Mouse (Mus musculus) hindbrain, embryonic 14.5 days (tissue): Measurements from ENCODE around the gene Bnc2. TPM values are rescaled to one million over a fixed set of nuclear protein-coding genes. Genes with fewer than 3 reads are reported as not detected.

ENCODE experiments used
- ATAC-seq: fragments of 200-750 bp; cut with Nextera tagmentation; 2 replicates; pipeline ENCODE4 v1.8.0; 2017; ENCODE audit warnings: moderate number of reproducible peaks, mild to moderate bottlenecking, moderate TSS enrichment, moderate library complexity; ENCODE audit not compliant: low FRiP score
- DNase-seq: peaks from one replicate; pipeline ENCODE4 v3.0.0-alpha.2; 2015; ENCODE audit warnings: low spot score
- H3K27ac ChIP-seq: fragments of 300-500 bp; sonication (generic); 2 replicates; pipeline ENCODE4 v1.5.1; 2014; ENCODE audit warnings: mild to moderate bottlenecking, moderate library complexity
- H3K27me3 ChIP-seq: fragments of 300-500 bp; sonication (generic); 2 replicates; pipeline ENCODE4 v1.6.1; 2014; ENCODE audit warnings: mild to moderate bottlenecking, low read length, mixed read lengths; ENCODE audit not compliant: control insufficient read depth, insufficient read depth
- H3K36me3 ChIP-seq: fragments of 300-500 bp; sonication (generic); replicated peaks from 2 replicates; pipeline ENCODE4 v1.6.1; 2014; ENCODE audit not compliant: control insufficient read depth, insufficient read depth
- H3K4me1 ChIP-seq: fragments of 300-500 bp; sonication (generic); replicated peaks from 2 replicates; pipeline ENCODE4 v1.6.1; 2014; ENCODE audit warnings: antibody characterized with exemption, low read length, mixed read lengths; ENCODE audit not compliant: control insufficient read depth, insufficient read depth
- H3K4me2 ChIP-seq: fragments of 300-500 bp; sonication (generic); replicated peaks from 2 replicates; pipeline ENCODE4 v1.6.1; 2014; ENCODE audit warnings: mild to moderate bottlenecking, moderate library complexity
- H3K4me3 ChIP-seq: fragments of 300-500 bp; sonication (generic); replicated peaks from 2 replicates; pipeline ENCODE4 v1.5.1; 2014; ENCODE audit warnings: mild to moderate bottlenecking, low read length
- H3K9ac ChIP-seq: fragments of 300-500 bp; sonication (generic); 2 replicates; pipeline ENCODE4 v1.6.1; 2014
- H3K9me3 ChIP-seq: fragments of 300-500 bp; sonication (generic); 2 replicates; pipeline ENCODE4 v1.6.1; 2016; ENCODE audit warnings: low read length; ENCODE audit not compliant: control insufficient read depth
- WGBS: fragments of 180-500 bp; shearing (Covaris S2); extraction: QIAGEN DNeasy Blood & Tissue Kit; methylation state at CpG from one replicate; pipeline ENCODE4 v1.1.7; 2014; 5-methylcytosine and 5-hydroxymethylcytosine counted together
- polyA plus RNA-seq: library from polyadenylated mRNA; unstranded; fragments of >200 nt; fragmentation: Nextera tagmentation; extraction: Ambion mirVana; gene quantifications from 2 replicates; pipeline ENCODE4 v1.2.1, GENCODE M21; 2014

Bnc2 gene
- polyA plus RNA-seq, 1 experiment from 2014 or later = 12.0 TPM

DNA sequence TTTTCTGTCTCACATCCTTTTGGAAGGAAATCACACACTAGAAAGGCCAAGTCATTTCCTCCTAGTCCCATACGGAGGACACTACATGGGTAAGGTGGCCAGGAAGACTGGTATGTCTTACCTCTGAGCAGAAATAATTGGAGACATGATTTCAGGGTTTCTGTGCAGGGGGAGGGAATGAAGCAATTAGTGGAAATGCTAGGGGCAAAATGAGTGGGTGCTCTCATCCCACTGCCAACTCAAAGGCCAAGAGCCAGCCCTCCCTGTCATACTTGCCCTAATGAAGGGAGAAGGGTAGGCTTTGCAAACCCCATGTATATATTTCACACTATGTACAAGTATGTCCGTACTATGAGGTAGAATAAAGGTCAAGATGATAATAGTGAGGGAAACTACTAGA lies 263.6 kb downstream of the Bnc2 start:
- H3K9me3 ChIP-seq = no peaks in the 10 kb centered on the region
- no peaks in the 10 kb centered on the region for H3K27me3 ChIP-seq
- H3K4me3 ChIP-seq = no peak overlapping the region
- H3K27ac ChIP-seq = no peak overlapping the region
- 85% methylated on average over 2 of the region's 2 CpGs for WGBS
- ATAC-seq (no peak), DNase-seq (no peak)
- no peak overlapping the region for H3K9ac ChIP-seq
- H3K36me3 ChIP-seq = no peaks in the 10 kb centered on the region
- H3K4me1 ChIP-seq = no peaks in the 10 kb centered on the region
- no peak overlapping the region for H3K4me2 ChIP-seq

DNA sequence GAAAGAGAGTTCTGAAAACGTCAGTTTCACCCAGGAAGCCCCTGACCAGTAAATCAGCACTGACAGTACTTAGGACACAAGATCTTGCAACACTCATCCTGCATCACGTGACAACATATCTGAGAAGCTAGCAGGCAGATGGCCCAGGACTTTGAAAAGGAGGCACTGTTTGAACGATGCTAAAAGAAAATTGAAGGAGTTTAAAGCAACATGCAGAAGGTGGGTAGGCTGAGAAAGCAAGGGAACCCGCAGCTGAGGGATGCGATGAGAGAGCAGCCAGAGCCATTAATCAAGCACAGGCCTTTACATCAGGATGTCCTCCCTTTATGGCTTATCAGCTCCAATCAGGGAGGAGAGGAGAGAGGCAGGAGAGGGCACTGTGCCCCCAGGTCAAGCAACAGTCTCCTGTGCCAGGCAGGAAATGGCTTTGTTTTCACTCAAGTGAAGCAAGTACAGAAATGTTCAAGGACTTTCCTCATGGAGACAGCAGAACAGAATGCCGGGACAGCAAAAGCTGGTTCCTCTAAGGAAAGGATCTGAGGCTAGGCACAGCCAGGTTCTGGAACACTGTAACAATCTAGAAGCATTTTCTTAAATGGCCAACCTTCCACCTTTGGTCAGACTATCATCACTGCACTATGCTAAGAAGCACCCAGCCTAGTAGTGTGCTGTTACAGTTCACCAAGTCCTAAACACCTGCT lies 267.6 kb downstream of the Bnc2 start:
- no peak for ATAC-seq
- Histone ChIP-seq H3K27ac (no peak overlapping the region), H3K9ac (no peak overlapping the region), H3K4me1 (no peaks in the 10 kb centered on the region), H3K4me3 (no peak overlapping the region), H3K27me3 (no peaks in the 10 kb centered on the region), H3K36me3 (no peaks in the 10 kb centered on the region), H3K9me3 (no peaks in the 10 kb centered on the region), H3K4me2 (no peak overlapping the region)
- 57% methylated on average over 6 of the region's 6 CpGs for WGBS
- DNase-seq = no peak

- H3K9ac ChIP-seq = no peak overlapping the region
- no peak for DNase-seq
- no peaks in the 10 kb centered on the region for H3K27me3 ChIP-seq
- no peak for ATAC-seq
- H3K4me3 ChIP-seq = no peak overlapping the region
- no peaks in the 10 kb centered on the region for H3K36me3 ChIP-seq
- H3K4me1 ChIP-seq = 0 out of 2 replicates have a peak, but pooled peaks cover 8% of the 10 kb centered on the region
- H3K9me3 ChIP-seq = no peaks in the 10 kb centered on the region
- no peak overlapping the region for H3K4me2 ChIP-seq
- H3K27ac ChIP-seq = no peak overlapping the region
- WGBS = 61% methylated on average over 9 of the region's 9 CpGs
Observed at GRCm38 (mm10) chr4:84403356-84404145, 271.5 kb downstream of the Bnc2 start.

- Histone ChIP-seq H3K27me3 (no peaks in the 10 kb centered on the region), H3K27ac (no peak overlapping the region), H3K36me3 (no peaks in the 10 kb centered on the region), H3K4me3 (no peak overlapping the region), H3K9me3 (no peaks in the 10 kb centered on the region), H3K4me1 (0 out of 2 replicates have a peak, but pooled peaks cover 3% of the 10 kb centered on the region), H3K9ac (no peak overlapping the region), H3K4me2 (no peak overlapping the region)
- 88% methylated on average over 5 of the region's 5 CpGs for WGBS
- ATAC-seq = no peak
- DNase-seq = no peak
Observed at GRCm38 (mm10) chr4:84388991-84389390, 286.1 kb downstream of the Bnc2 start.

GRCm38 (mm10) chr4:84385156-84385555 lies 289.9 kb downstream of the Bnc2 start:
- H3K27ac ChIP-seq = no peak overlapping the region
- H3K4me2 ChIP-seq = no peak overlapping the region
- no peak overlapping the region for H3K9ac ChIP-seq
- H3K4me1 ChIP-seq = no peaks in the 10 kb centered on the region
- no peaks in the 10 kb centered on the region for H3K36me3 ChIP-seq
- H3K9me3 ChIP-seq = no peaks in the 10 kb centered on the region
- no peaks in the 10 kb centered on the region for H3K27me3 ChIP-seq
- WGBS = 93% methylated on average over 1 of the region's 1 CpGs
- no peak for ATAC-seq
- H3K4me3 ChIP-seq = no peak overlapping the region
- no peak for DNase-seq

DNA sequence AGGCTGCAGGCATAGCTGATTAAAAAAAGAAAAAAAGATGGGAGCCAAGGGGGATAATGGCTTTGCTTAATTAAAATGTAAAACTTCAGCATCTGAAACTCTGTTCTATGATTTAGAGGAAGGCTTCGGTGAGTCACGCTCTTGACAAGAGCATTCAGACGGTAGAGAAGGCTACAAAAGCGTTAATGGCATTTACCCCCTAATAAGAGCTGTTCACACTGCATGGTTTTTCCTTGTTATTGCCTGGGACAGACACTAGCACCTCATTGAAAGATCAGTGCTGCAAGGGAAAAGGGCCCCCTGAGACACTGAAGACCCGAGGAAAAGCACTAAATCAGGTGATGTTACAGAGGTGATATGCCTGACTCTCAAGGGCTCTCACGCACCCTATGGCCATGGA lies 295.8 kb downstream of the Bnc2 start:
- Histone ChIP-seq H3K9me3 (no peaks in the 10 kb centered on the region), H3K4me1 (peaks cover 12% of the 10 kb centered on the region; the same call in 1 of the 2 replicates), H3K36me3 (no peaks in the 10 kb centered on the region), H3K4me2 (no peak overlapping the region), H3K4me3 (no peak overlapping the region), H3K27me3 (no peaks in the 10 kb centered on the region), H3K9ac (no peak overlapping the region), H3K27ac (no peak overlapping the region)
- WGBS = 51% methylated on average over 6 of the region's 6 CpGs
- no peak for DNase-seq
- no peak for ATAC-seq

DNA sequence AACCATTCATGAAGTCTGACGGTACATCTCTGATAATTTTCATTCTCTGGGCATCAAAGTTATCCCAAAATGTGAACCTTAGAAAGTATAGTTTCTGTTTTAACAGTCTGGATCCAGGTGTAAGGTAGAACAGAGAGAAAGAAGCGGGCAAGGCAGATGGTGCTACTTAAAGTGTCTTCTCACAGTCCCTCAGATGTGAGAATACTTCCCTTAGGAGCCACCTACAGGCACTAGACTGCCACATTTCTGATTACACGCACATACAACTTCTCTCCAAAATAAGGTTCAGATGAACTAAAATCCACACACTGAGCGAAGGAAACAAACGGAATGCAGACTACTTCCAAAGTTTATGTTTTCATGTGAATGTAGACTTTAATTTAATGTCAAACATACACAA lies 297.6 kb downstream of the Bnc2 start:
- no peak for DNase-seq
- 91% methylated on average over 5 of the region's 5 CpGs for WGBS
- no peak for ATAC-seq
- Histone ChIP-seq H3K4me1 (peaks cover 12% of the 10 kb centered on the region; the same call in 1 of the 2 replicates), H3K4me2 (no peak overlapping the region), H3K4me3 (no peak overlapping the region), H3K9me3 (no peaks in the 10 kb centered on the region), H3K27ac (no peak overlapping the region), H3K36me3 (no peaks in the 10 kb centered on the region), H3K9ac (no peak overlapping the region), H3K27me3 (no peaks in the 10 kb centered on the region)

DNA sequence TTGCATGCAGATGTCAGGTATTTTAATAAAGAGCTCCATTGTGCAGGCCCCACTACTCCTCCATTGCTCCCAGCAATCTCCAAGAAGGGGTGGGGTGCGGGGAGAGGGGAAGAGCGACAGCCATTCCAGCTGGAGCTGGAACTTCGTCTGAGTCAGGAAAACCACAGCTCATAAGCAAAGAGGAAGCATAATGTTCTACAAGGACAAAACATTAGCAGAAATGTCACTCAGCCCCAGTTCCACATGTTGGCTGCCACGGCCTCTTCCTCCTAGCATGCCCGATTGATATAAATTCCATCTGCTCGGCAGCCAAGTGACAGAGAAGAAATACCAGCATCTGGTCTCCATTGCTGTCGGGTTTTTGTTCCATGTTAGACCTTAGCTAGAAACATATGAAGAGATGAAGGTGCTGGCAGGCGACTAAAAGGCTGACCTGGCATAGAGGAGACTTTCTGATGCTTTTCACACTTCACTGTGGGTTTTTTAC lies 312.7 kb downstream of the Bnc2 start:
- no peak overlapping the region for H3K9ac ChIP-seq
- DNase-seq (no peak), ATAC-seq (no peak)
- H3K27me3 ChIP-seq = no peaks in the 10 kb centered on the region
- H3K36me3 ChIP-seq = no peaks in the 10 kb centered on the region
- H3K27ac ChIP-seq = no peak overlapping the region
- no peaks in the 10 kb centered on the region for H3K9me3 ChIP-seq
- H3K4me1 ChIP-seq = no peaks in the 10 kb centered on the region
- H3K4me2 ChIP-seq = no peak overlapping the region
- 52% methylated on average over 8 of the region's 8 CpGs for WGBS
- H3K4me3 ChIP-seq = no peak overlapping the region

DNA sequence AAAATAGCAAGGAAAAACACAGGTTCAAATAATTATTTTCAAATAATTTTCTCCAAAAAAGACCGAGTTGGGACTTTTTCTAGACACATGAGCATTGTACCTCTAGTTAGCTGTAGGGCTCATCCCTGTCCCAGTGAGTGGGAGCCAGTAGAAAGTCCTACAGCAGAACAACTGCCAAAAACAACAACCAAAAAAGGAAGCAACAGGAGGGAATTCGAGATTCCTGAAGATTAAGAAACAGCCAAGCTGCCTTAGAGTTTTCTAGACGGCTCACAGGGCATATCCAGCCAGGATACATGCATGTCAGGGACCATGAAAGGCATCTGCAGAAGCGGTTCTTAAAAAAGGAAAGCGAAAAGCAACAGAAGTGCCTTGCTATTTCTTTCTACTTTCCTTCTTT lies 313.9 kb downstream of the Bnc2 start:
- no peaks in the 10 kb centered on the region for H3K36me3 ChIP-seq
- H3K9ac ChIP-seq = no peak overlapping the region
- no peak overlapping the region for H3K4me3 ChIP-seq
- H3K27me3 ChIP-seq = no peaks in the 10 kb centered on the region
- no peak for DNase-seq
- no peak overlapping the region for H3K27ac ChIP-seq
- no peak for ATAC-seq
- H3K4me1 ChIP-seq = peaks cover 4% of the 10 kb centered on the region; the same call in 1 of the 2 replicates
- no peaks in the 10 kb centered on the region for H3K9me3 ChIP-seq
- 75% methylated on average over 5 of the region's 5 CpGs for WGBS
- H3K4me2 ChIP-seq = no peak overlapping the region
